Mouse (Mus musculus) limb, embryonic 11.5 days (tissue): ENCODE results near the gene Tmem33. TPM values are rescaled to one million over a fixed set of nuclear protein-coding genes. Genes with fewer than 3 reads are reported as not detected.

Experiments
- ATAC-seq: fragments of 200-750 bp; cut with Nextera tagmentation; 2 replicates; pipeline ENCODE4 v1.8.0; 2017; ENCODE audit warnings: low read depth; ENCODE audit not compliant: insufficient number of reproducible peaks, low FRiP score, low TSS enrichment
- DNase-seq: peaks from one replicate; pipeline ENCODE4 v3.0.0-alpha.2; 2015; ENCODE audit warnings: low spot score
- H3K27ac ChIP-seq: fragments of 300-500 bp; sonication (generic); replicated peaks from 2 replicates; pipeline ENCODE4 v1.5.1; 2014; ENCODE audit warnings: low read depth, mild to moderate bottlenecking, low read length
- H3K27me3 ChIP-seq: fragments of 300-500 bp; sonication (generic); 2 replicates; pipeline ENCODE4 v1.6.1; 2014; ENCODE audit warnings: mild to moderate bottlenecking, low read length, mixed read lengths; ENCODE audit not compliant: control insufficient read depth, insufficient read depth
- H3K36me3 ChIP-seq: fragments of 300-500 bp; sonication (generic); 2 replicates; pipeline ENCODE4 v1.6.1; 2014; ENCODE audit warnings: mild to moderate bottlenecking, low read length, moderate library complexity, mixed read lengths; ENCODE audit not compliant: control insufficient read depth, insufficient read depth
- H3K4me1 ChIP-seq: fragments of 300-500 bp; sonication (generic); 2 replicates; pipeline ENCODE4 v1.6.1; 2014; ENCODE audit warnings: low read length, mixed read lengths; ENCODE audit not compliant: control insufficient read depth, insufficient read depth
- H3K4me2 ChIP-seq: fragments of 300-500 bp; sonication (generic); 2 replicates; pipeline ENCODE4 v1.6.1; 2014; ENCODE audit warnings: low read depth, mild to moderate bottlenecking, moderate library complexity; ENCODE audit not compliant: severe bottlenecking
- H3K4me3 ChIP-seq: fragments of 300-500 bp; sonication (generic); 2 replicates; pipeline ENCODE4 v1.5.1; 2014; ENCODE audit warnings: low read depth, low read length
- H3K9ac ChIP-seq: fragments of 300-500 bp; sonication (generic); 2 replicates; pipeline ENCODE4 v1.6.1; 2014; ENCODE audit warnings: mild to moderate bottlenecking, low read length
- H3K9me3 ChIP-seq: fragments of 300-500 bp; sonication (generic); 2 replicates; pipeline ENCODE4 v1.6.1; 2016; ENCODE audit warnings: low read length; ENCODE audit not compliant: control insufficient read depth
- WGBS: fragments of 180-500 bp; shearing (Covaris S2); extraction: QIAGEN DNeasy Blood & Tissue Kit; methylation state at CpG from one replicate; pipeline ENCODE4 v1.1.7; 2014; 5-methylcytosine and 5-hydroxymethylcytosine counted together
- polyA plus RNA-seq: library from polyadenylated mRNA; unstranded; fragments of >200 nt; fragmentation: Nextera tagmentation; extraction: Ambion mirVana; gene quantifications from 2 replicates; pipeline ENCODE4 v1.2.1, GENCODE M21; 2014

Gene Tmem33
- polyA plus RNA-seq, 1 experiment from 2014 or later = 90.2 TPM

GRCm38 (mm10) chr5:67299847-67300412, 39.6 kb downstream of the Tmem33 start:
- ATAC-seq (no peak), DNase-seq (no peak)
- Histone ChIP-seq H3K4me1 (no peaks in the 10 kb centered on the region), H3K4me3 (no peak overlapping the region), H3K9me3 (no peaks in the 10 kb centered on the region), H3K9ac (no peak overlapping the region), H3K27ac (no peak overlapping the region), H3K4me2 (no peak overlapping the region), H3K27me3 (no peaks in the 10 kb centered on the region), H3K36me3 (peaks cover 3% of the 10 kb centered on the region; the same call in 1 of the 2 replicates)
- WGBS = 91% methylated on average over 6 of the region's 6 CpGs

GRCm38 (mm10) chr5:67300926-67301597, 40.7 kb downstream of the Tmem33 start:
- DNase-seq (no peak), ATAC-seq (no peak)
- Histone ChIP-seq H3K9ac (no peak overlapping the region), H3K27me3 (no peaks in the 10 kb centered on the region), H3K4me2 (no peak overlapping the region), H3K27ac (no peak overlapping the region), H3K4me3 (no peak overlapping the region), H3K36me3 (no peaks in the 10 kb centered on the region), H3K9me3 (no peaks in the 10 kb centered on the region), H3K4me1 (no peaks in the 10 kb centered on the region)
- WGBS = 94% methylated on average over 8 of the region's 8 CpGs

GRCm38 (mm10) chr5:67301722-67302331, 41.5 kb downstream of the Tmem33 start:
- DNase-seq = no peak
- ATAC-seq = no peak
- no peak overlapping the region for H3K9ac ChIP-seq
- WGBS = 87% methylated on average over 8 of the region's 8 CpGs
- no peak overlapping the region for H3K27ac ChIP-seq
- H3K4me3 ChIP-seq = no peak overlapping the region
- H3K27me3 ChIP-seq = no peaks in the 10 kb centered on the region
- H3K36me3 ChIP-seq = no peaks in the 10 kb centered on the region
- H3K4me2 ChIP-seq = no peak overlapping the region
- H3K4me1 ChIP-seq = no peaks in the 10 kb centered on the region
- no peaks in the 10 kb centered on the region for H3K9me3 ChIP-seq

GRCm38 (mm10) chr5:67303816-67304215, 43.5 kb downstream of the Tmem33 start:
- Histone ChIP-seq H3K27me3 (no peaks in the 10 kb centered on the region), H3K36me3 (no peaks in the 10 kb centered on the region), H3K9ac (no peak overlapping the region), H3K27ac (no peak overlapping the region), H3K4me3 (no peak overlapping the region), H3K4me2 (no peak overlapping the region), H3K4me1 (no peaks in the 10 kb centered on the region), H3K9me3 (no peaks in the 10 kb centered on the region)
- DNase-seq (no peak), ATAC-seq (no peak)
- WGBS = 83% methylated on average over 1 of the region's 1 CpGs

GRCm38 (mm10) chr5:67306698-67307521, 46.5 kb downstream of the Tmem33 start, which contains the start of gene Slc30a9:
Slc30a9 (plus strand) TSS chr5:67306955.
- WGBS = under 1% methylated on average over 83 of the region's 83 CpGs
- ATAC-seq (peak; percentile 96), DNase-seq (peak; percentile 94)
- Histone ChIP-seq H3K4me2 (peak within 1 kb of the TSS; percentile 67), H3K36me3 (no peaks in the 10 kb centered on the region), H3K9ac (peak within 1 kb of the TSS; percentile 81), H3K9me3 (no peaks in the 10 kb centered on the region), H3K4me3 (peak within 1 kb of the TSS; percentile 88), H3K4me1 (no peaks in the 10 kb centered on the region), H3K27ac (0 out of 2 replicates have a peak within 1 kb of the TSS, but pooled peaks have one; percentile 22), H3K27me3 (no peaks in the 10 kb centered on the region)

- Histone ChIP-seq H3K27ac (no peak overlapping the region), H3K4me2 (peak overlapping the region; percentile 67), H3K9me3 (no peaks in the 10 kb centered on the region), H3K9ac (peak overlapping the region; percentile 81; the same call in 1 of the 2 replicates), H3K4me1 (no peaks in the 10 kb centered on the region), H3K27me3 (no peaks in the 10 kb centered on the region), H3K36me3 (no peaks in the 10 kb centered on the region), H3K4me3 (peak overlapping the region; percentile 88)
- 38% methylated on average over 13 of the region's 13 CpGs for WGBS
- DNase-seq (no peak), ATAC-seq (no peak)
Observed at GRCm38 (mm10) chr5:67307659-67308222, 47.4 kb downstream of the Tmem33 start.

GRCm38 (mm10) chr5:67311811-67312521, 51.6 kb downstream of the Tmem33 start:
- Histone ChIP-seq H3K4me2 (no peak overlapping the region), H3K4me3 (no peak overlapping the region), H3K27me3 (no peaks in the 10 kb centered on the region), H3K27ac (no peak overlapping the region), H3K36me3 (no peaks in the 10 kb centered on the region), H3K4me1 (no peaks in the 10 kb centered on the region), H3K9me3 (no peaks in the 10 kb centered on the region), H3K9ac (no peak overlapping the region)
- ATAC-seq (no peak), DNase-seq (no peak)
- 64% methylated on average over 3 of the region's 3 CpGs for WGBS
